Mouse (Mus musculus) cerebellum, adult 11 months (tissue): ENCODE data around the gene Prkcsh.

ENCODE experiments used
- DNase-seq: peaks from one replicate; pipeline ENCODE4 v3.0.0; 2022

Prkcsh gene

GRCm38 (mm10) chr9:21988421-21989101, 14.0 kb upstream of the Prkcsh start:
- peak; percentile 68 for DNase-seq

GRCm38 (mm10) chr9:21989230-21990110, 13.1 kb upstream of the Prkcsh start, which contains the start of gene Rgl3:
TSS of gene Rgl3 (minus strand) at chr9:21989446.
- peak; percentile 75 for DNase-seq

GRCm38 (mm10) chr9:21992227-21992626, 10.4 kb upstream of the Prkcsh start:
- DNase-seq, result no peak

GRCm38 (mm10) chr9:21996178-21996867, 6.3 kb upstream of the Prkcsh start:
- DNase-seq, result no peak

- DNase-seq, result no peak
Measured at GRCm38 (mm10) chr9:22000296-22000695, 2.3 kb upstream of the Prkcsh start.

- no peak for DNase-seq
Measured at GRCm38 (mm10) chr9:22001633-22002032, 973 bp upstream of the Prkcsh start.

GRCm38 (mm10) chr9:22003163-22003554, 553 bp downstream of the Prkcsh start:
- peak; percentile 42 for DNase-seq

- no peak for DNase-seq
Measured at GRCm38 (mm10) chr9:22004546-22004945, 1.9 kb downstream of the Prkcsh start.

GRCm38 (mm10) chr9:22011055-22011454, 8.4 kb downstream of the Prkcsh start:
- no peak for DNase-seq

- no peak for DNase-seq
Measured at GRCm38 (mm10) chr9:22012731-22013130, 10.1 kb downstream of the Prkcsh start.

- DNase-seq, result no peak
Measured at GRCm38 (mm10) chr9:22016245-22016644, 13.6 kb downstream of the Prkcsh start.

GRCm38 (mm10) chr9:22017208-22017825, 14.7 kb downstream of the Prkcsh start:
- no peak for DNase-seq

GRCm38 (mm10) chr9:22024592-22024991, 22.0 kb downstream of the Prkcsh start:
- no peak for DNase-seq

GRCm38 (mm10) chr9:22028467-22028866, 25.9 kb downstream of the Prkcsh start:
- DNase-seq, result no peak

- DNase-seq, result no peak
Measured at GRCm38 (mm10) chr9:22030386-22030785, 27.8 kb downstream of the Prkcsh start.

- no peak for DNase-seq
Measured at GRCm38 (mm10) chr9:22035300-22036044, 32.9 kb downstream of the Prkcsh start.

GRCm38 (mm10) chr9:22037826-22038225, 35.2 kb downstream of the Prkcsh start:
- DNase-seq, result no peak

GRCm38 (mm10) chr9:22041832-22042231, 39.2 kb downstream of the Prkcsh start:
- no peak for DNase-seq

GRCm38 (mm10) chr9:22047329-22047728, 44.7 kb downstream of the Prkcsh start:
- DNase-seq, result no peak

- peak; percentile 50 for DNase-seq
Measured at GRCm38 (mm10) chr9:22049315-22049714, 46.7 kb downstream of the Prkcsh start.

GRCm38 (mm10) chr9:22049721-22050270, 47.2 kb downstream of the Prkcsh start:
- peak; percentile 54 for DNase-seq

GRCm38 (mm10) chr9:22050351-22050889, 47.8 kb downstream of the Prkcsh start:
- DNase-seq, result peak; percentile 89
